Mouse (Mus musculus) lung, postnatal 14 days (tissue): Measurements from ENCODE around the gene Xlr3a.
"Not testable (repeated sequence)": the region's sequence is repeated elsewhere in the genome, so short reads cannot be mapped to it uniquely, and the experiment has no call there.

ENCODE experiments used
- DNase-seq: peaks from one replicate; pipeline ENCODE4 v3.0.0; 2021

The Xlr3a gene

DNA sequence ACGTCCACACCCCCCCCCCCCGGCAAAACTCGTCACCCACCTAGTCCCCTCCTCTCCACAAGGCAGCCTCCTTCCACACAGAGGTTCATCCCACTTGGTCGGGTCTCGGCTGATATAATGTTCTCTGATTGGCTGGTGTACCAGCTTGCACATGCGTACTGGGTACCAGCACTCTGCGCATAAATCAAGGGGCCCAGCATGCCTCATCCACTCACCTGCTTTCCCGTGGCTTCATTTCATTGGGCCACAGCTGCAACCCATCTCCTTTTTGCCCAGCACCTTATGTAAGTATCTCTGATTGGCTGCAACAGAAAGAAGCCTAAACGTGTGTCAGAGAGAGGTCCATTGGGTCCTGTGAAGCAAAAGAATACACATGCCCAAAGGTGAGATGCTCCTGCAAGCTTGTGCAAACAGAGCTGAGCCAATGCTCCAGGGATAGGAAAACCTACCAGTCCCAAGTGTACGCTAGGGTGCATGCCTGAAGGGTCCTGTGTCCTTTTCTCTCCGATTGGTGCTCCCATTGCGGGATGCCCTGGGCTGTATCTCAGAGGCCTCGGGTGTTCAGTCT is at the start of gene Xlr3a:
TSS of gene Xlr3a (minus strand) at position 155 of the 568 bp plus-strand sequence.
- DNase-seq = not testable (repeated sequence)

- not testable (repeated sequence) for DNase-seq
Measured at GRCm38 (mm10) chrX:73143218-73143618, 46.3 kb upstream of the Xlr3a start.

DNA sequence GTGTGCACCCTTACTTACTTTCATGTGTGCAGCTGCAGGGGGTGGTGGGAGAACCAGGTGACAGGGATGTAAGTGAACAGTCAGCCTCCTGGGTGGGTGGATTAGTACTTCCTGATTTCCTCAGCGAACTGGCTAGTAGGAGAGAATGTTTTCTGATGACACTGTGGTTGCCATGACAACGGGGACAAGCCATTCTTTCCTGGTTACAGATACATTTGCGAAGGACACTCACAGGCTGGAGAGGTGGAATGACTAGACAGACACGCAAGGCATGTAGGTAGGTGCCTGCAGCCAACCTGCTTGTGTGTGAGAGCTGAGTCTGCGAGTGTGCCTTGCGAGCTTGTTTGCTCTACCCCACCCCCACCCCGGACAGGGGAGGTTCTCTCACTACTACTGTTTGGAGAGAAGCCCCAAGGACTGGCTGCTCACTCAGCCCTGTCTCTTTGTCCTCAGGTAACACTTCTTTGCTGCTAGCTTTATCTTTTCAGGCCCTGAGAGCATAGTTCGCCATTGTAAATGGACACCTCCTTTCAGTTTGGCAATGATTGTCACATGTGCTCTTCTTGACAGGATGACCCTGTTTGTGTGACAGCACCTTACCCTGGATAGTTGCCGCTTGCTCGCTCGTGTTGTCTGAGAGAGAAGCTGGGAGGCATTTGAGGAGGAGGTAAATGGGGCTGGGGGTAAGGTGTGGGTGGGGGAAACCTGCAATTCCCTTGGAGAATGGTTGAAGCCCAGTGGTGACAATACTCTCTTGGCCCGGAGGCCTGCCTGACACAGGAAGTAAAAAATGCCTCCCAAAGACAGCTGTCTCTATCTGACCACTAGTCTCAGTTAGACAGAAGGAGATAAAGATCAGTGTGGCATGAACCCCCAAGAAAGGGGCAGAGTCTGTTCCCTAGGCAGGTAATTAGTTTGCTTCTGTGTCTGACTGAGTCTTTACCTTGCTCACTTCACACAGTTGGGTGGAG is 26.2 kb upstream of the Xlr3a start:
- DNase-seq = not testable (repeated sequence)

- DNase-seq = not testable (repeated sequence)
Measured at GRCm38 (mm10) chrX:73116747-73117146, 19.9 kb upstream of the Xlr3a start, which contains the start of gene Gm14685. Gene Gm14685 (plus strand): TSS chrX:73117047.

DNA sequence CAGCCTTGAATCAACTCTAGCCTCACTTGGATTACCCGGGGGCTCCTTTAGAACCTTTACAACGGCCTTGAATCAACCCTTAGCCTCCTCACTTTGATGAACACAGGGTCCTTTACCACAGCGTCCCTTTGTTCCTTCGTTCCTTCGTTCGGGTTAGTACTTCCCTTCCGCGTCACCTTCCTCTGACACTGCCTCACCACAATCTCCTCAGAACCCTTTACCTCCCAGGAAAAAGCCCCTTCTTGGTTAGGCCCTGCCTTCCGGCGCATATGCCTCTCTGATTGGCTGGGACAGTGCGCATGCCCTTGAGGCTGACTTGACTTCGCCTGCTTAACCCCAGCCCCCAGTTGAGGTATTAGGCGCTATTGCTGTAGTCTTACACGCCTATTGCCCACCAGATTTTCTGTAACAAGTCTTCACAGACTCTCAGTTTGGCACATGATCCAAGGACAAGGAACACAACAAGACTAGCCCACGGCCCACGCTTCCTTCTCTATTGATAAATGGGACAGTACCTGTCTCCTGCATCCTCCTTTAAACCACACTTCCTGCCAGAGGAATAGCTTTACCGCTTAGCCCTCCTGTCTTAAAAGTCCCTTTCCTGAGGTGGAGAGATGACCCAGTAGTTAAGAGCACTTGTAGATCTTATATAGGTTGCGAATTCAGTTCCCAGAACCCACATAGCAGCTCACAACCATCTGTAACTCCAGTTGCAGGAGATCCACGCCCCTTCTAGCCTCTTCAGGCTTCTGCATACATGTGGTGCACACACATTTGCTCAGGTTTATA is 14.4 kb downstream of the Xlr3a start, which contains the start of gene Xlr4a:
TSS of gene Xlr4a (minus strand) at position 212 of the 789 bp plus-strand sequence.
- not testable (repeated sequence) for DNase-seq

- not testable (repeated sequence) for DNase-seq
Measured at GRCm38 (mm10) chrX:73066765-73067312, 30.1 kb downstream of the Xlr3a start.

DNA sequence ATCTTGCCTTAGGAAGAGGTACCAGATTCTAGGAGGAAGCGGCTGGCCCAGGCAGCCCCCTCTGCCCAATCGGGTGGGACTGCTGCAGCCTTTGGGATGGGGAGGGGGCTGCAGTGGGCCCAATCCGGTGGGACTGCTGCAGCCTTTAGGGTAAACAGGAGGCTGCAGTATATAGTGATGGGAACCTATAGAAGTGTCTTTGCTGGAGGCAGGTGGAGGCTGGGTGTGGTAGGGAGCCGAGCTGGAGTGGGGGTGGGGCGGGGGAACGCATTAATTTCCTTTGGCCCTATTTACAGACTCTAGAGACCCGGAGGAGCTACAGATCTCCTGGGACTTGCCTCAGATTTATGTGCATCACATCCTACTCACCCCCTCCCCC is 32.5 kb downstream of the Xlr3a start, which contains the start of gene Pnma3:
TSS of gene Pnma3 (plus strand) at position 373 of the 379 bp plus-strand sequence.
- no peak for DNase-seq

- DNase-seq = no peak
Measured at GRCm38 (mm10) chrX:73063512-73064414, 33.1 kb downstream of the Xlr3a start.

DNA sequence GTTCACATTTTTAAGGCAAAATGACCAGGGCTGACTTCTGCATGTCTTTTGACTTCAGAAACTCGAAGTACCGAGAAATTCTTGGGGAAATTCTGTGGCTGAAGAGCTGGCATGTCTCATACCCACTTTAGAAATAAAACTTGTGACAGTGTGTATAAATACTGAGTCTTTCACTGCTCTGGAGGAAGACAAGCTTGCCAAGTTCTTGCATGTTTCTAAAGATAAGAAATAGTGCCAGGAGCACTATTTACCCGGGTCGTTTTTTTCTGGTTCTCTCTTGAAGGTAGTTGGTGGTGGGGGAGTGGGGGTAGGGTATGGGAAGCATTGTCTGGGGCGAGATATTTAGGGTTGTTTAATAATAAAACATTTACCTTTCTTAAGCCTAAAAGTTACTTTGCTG is 34.6 kb downstream of the Xlr3a start:
- no peak for DNase-seq

- no peak for DNase-seq
Measured at GRCm38 (mm10) chrX:73061528-73061927, 35.4 kb downstream of the Xlr3a start.

- peak; percentile 93 for DNase-seq
Measured at GRCm38 (mm10) chrX:73053860-73054563, 42.9 kb downstream of the Xlr3a start.

DNA sequence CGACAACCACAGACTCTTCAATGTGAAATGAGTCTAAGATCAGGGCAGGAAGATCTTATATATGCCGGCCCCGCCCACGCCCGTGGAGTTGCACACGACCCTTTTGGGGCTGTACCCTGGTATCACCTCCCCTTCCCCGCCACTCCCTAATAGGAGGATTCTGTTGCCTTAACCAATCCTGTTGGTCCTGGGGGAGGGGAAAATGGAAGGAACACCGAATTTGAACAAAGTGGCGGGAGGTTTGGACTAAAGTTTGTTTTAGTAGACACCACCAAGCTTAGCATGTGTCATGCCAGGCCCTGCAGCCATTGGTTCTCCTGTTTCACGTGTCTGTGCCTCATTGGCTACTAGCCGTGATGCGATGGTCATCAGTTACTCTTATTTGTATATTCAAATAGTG is 57.2 kb downstream of the Xlr3a start:
- DNase-seq = no peak

GRCm38 (mm10) chrX:73038831-73039230 is 58.1 kb downstream of the Xlr3a start:
- DNase-seq = no peak

GRCm38 (mm10) chrX:73037003-73037402 is 59.9 kb downstream of the Xlr3a start, which contains the start of gene Pnma5:
Gene Pnma5 (minus strand): TSS chrX:73037103.
- DNase-seq = no peak
